Mouse (Mus musculus) liver, postnatal 0 days (tissue): Measurements from ENCODE around the gene Timp2.

Experiments used
- CTCF ChIP-seq: sonication (generic); IDR thresholded peaks from 2 replicates; pipeline ENCODE4 v1.5.1; 2016; ENCODE audit warnings: antibody characterized with exemption, low read depth
- EP300 ChIP-seq: IDR thresholded peaks from 2 replicates; pipeline ENCODE4 v1.6.1; 2016; ENCODE audit warnings: antibody characterized with exemption, low read depth, mild to moderate bottlenecking

DNA sequence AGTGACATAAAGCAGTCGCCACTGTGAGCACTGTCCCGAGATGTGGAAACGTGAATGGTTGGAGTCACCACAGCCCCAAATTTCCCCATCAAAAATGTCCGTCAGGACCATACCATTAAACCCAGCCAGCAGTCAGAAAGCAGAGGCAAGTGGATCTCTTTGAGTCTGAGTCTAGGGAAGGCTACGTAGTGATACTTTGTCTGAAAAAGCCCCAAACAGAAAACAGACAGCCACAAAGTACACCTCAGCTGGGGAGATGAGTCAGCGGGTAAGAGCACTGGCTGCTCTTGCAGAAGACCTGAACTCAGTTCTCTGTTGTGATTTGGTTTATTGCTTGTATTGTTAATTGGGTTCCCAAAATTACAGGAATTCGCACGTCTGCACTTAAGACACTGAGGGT is 11.0 kb upstream of the Timp2 start:
- TF ChIP-seq CTCF = no peak
- TF ChIP-seq EP300 = no peak
